Mouse (Mus musculus): ENCODE data around the gene Zfand3.

- TF ChIP-seq CTCF (IDR thresholded peaks at IDR 0.05; ENCODE audit: insufficient read depth, low read depth, low read length) (no peak), POLR2A (IDR thresholded peaks at IDR 0.05; ENCODE audit: insufficient read depth, low read depth, low read length) (no peak)
These were observed 150.9 kb downstream of the Zfand3 start for GRCm38 (mm10) chr17:30155411-30155925.

Data from olfactory bulb, adult 2 months (tissue).